Mouse (Mus musculus): ENCODE measurements around the gene Cabcoco1.

DNA sequence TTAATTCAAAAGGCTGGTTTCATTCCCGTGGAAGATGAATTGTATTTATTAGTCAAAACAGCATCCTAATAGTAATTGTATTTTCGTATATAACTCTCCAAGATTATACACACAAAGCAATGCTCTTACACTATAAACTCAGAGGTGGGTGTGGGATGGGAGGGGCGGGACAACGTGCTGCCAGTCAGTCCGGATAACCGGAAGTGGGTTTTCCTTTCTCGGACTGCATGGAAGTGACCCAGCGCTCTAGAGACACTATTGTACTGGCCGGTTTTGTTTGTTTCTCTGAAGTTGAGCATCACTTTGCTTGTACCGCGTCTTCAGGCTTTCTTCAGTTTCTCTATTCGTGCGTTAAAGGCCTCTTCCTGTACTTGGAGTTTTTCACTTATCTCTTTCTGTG lies 110.8 kb downstream of the Cabcoco1 start:
- TF ChIP-seq CTCF (IDR thresholded peaks at IDR 0.05; ENCODE audit: low read depth) (no peak), EP300 (IDR thresholded peaks at IDR 0.05; ENCODE audit: low read depth) (no peak)

Measured in liver, embryonic 14.5 days (tissue).